Mouse (Mus musculus): ENCODE results near the gene Hoxd10.

DNA sequence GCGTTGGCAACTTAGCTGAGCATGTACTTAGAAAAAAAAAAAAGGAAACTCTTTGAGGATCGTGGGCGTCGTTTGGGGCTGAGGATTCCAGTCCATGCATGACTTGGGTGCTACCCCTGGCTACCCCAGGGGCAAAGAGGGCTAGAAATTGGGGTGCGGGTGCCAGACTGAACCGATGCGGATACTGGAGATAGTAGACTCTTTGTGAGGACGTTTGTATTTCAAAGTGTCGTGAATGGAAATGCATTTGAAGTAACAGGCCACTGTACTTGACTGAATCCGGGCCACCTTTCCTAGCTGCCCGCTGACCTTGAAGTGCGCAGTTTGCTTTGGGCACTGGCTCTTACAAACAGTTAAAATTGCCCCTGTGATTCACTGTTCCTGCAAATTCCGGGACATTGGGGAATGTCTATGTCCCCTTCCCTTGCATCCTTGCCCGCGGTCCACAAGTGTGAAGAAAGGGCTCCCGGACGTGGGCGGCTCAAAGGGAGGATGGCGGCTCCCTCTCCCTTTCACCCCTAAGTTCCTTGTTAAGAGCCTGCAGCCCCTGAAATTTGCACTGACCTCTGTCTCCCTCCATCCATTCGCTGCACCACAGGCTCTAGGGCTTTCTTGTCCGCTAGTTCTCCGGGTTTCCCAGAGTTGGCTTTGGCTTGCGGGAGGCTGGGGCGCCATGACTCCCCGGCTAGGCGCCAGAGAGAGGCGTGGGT lies 4.6 kb upstream of the Hoxd10 start:
- TF ChIP-seq CTCF (IDR thresholded peaks at IDR 0.05; ENCODE audit: low read depth) (no peak), EP300 (optimal IDR thresholded peaks at IDR 0.05) (no peak)
